Mouse (Mus musculus) heart, embryonic 14.5 days (tissue): ENCODE data around the gene Ggt5. TPM values are rescaled to one million over a fixed set of nuclear protein-coding genes. Genes with fewer than 3 reads are reported as not detected.

Experiments used
- ATAC-seq: fragments of 200-750 bp; cut with Nextera tagmentation; 2 replicates; pipeline ENCODE4 v1.8.0; 2017; ENCODE audit warnings: low read depth, moderate TSS enrichment; ENCODE audit not compliant: insufficient number of reproducible peaks, insufficient read depth, low FRiP score
- H3K27ac ChIP-seq, 2 experiments: fragments of 200-500 bp in 1 of 2; fragments of 300-500 bp in 1 of 2; sonication (generic) in 1 of 2; replicated peaks in 1 of 2; 2 replicates each; pipeline ENCODE4 v1.5.1; 2012 to 2014; ENCODE audit warnings: low read depth in 2 of 2, low read length in 2 of 2, control low read depth in 1 of 2, mild to moderate bottlenecking in 1 of 2, mixed read lengths in 1 of 2; ENCODE audit not compliant: control insufficient read depth in 1 of 2, insufficient read depth in 1 of 2
- H3K27me3 ChIP-seq: fragments of 300-500 bp; sonication (generic); 2 replicates; pipeline ENCODE4 v1.6.1; 2014; ENCODE audit warnings: mild to moderate bottlenecking, low read length, control low read depth; ENCODE audit not compliant: control insufficient read depth, insufficient read depth
- H3K36me3 ChIP-seq: fragments of 300-500 bp; sonication (generic); 2 replicates; pipeline ENCODE4 v1.6.1; 2014; ENCODE audit warnings: mild to moderate bottlenecking, control low read depth, low read length, mixed read lengths; ENCODE audit not compliant: control insufficient read depth, insufficient read depth
- H3K4me1 ChIP-seq, 2 experiments: fragments of 200-500 bp in 1 of 2; fragments of 300-500 bp in 1 of 2; sonication (generic) in 1 of 2; 2 replicates each; pipeline ENCODE4 v1.6.1; 2012 to 2014; ENCODE audit warnings: low read length in 2 of 2, control low read depth in 1 of 2, mixed read lengths in 1 of 2; ENCODE audit not compliant: control insufficient read depth in 2 of 2, insufficient read depth in 2 of 2
- H3K4me2 ChIP-seq: fragments of 300-500 bp; sonication (generic); 2 replicates; pipeline ENCODE4 v1.6.1; 2014; ENCODE audit warnings: mild to moderate bottlenecking, low read length
- H3K4me3 ChIP-seq, 2 experiments: fragments of 200-500 bp in 1 of 2; fragments of 300-500 bp in 1 of 2; sonication (generic) in 1 of 2; 2 replicates each; pipeline ENCODE4 v1.5.1; 2012 to 2014; ENCODE audit warnings: low read length in 2 of 2, mild to moderate bottlenecking in 2 of 2, control low read depth in 1 of 2, low read depth in 1 of 2, moderate library complexity in 1 of 2; ENCODE audit not compliant: control insufficient read depth in 1 of 2, insufficient read depth in 1 of 2
- H3K9ac ChIP-seq: fragments of 300-500 bp; sonication (generic); 2 replicates; pipeline ENCODE4 v1.6.1; 2014; ENCODE audit warnings: mild to moderate bottlenecking, low read length
- H3K9me3 ChIP-seq: fragments of 300-500 bp; sonication (generic); 2 replicates; pipeline ENCODE4 v1.6.1; 2016; ENCODE audit warnings: low read length, control low read depth; ENCODE audit not compliant: control insufficient read depth
- WGBS: fragments of 180-500 bp; shearing (Covaris S2); extraction: QIAGEN DNeasy Blood & Tissue Kit; methylation state at CpG from one replicate; pipeline ENCODE4 v1.1.7; 2014; 5-methylcytosine and 5-hydroxymethylcytosine counted together
- polyA plus RNA-seq: library from polyadenylated mRNA; unstranded; fragments of >200 nt; fragmentation: Nextera tagmentation; extraction: Ambion mirVana; gene quantifications from 2 replicates; pipeline ENCODE4 v1.2.1, GENCODE M21; 2014

The Ggt5 gene
- 7.6 and 8.1 TPM in 2 replicates for polyA plus RNA-seq

DNA sequence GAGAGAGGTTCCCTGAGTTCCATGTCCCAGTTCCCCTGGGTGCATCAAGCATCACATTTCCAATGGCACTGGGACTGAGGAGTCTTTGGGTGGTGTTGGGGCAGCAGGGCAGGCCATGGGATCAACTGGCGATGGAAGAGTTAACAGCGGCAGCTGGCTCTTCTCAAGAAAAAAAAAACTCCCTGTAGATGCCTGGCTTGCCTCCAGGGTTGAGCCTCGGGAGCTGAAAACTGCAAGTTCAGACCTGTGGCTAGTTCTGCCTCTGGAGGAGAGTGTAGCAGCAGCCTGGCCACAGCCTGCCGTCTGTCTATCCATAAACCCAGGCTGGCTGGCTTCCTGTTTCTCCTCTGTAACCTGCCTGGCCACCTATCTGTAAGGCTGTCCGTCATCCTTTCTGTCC lies at the start of gene Ggt5:
Ggt5 (plus strand) TSS at position 212 of the 400 bp plus-strand sequence.
- peak within 1 kb of the TSS; percentile 32 to 36 for H3K4me3 ChIP-seq
- peaks cover 14% of the 10 kb centered on the region; the same call in 1 of the 2 replicates for H3K27me3 ChIP-seq
- H3K27ac ChIP-seq = peak within 1 kb of the TSS; percentile 80
- H3K4me1 ChIP-seq = peaks cover 29 to 32% of the 10 kb centered on the region in 2 experiments
- no peaks in the 10 kb centered on the region for H3K36me3 ChIP-seq
- 12% methylated on average over 5 of the region's 5 CpGs for WGBS
- peak within 1 kb of the TSS; percentile 60 for H3K4me2 ChIP-seq
- no peaks in the 10 kb centered on the region for H3K9me3 ChIP-seq
- peak within 1 kb of the TSS; percentile 56 for H3K9ac ChIP-seq
- ATAC-seq = no peak

DNA sequence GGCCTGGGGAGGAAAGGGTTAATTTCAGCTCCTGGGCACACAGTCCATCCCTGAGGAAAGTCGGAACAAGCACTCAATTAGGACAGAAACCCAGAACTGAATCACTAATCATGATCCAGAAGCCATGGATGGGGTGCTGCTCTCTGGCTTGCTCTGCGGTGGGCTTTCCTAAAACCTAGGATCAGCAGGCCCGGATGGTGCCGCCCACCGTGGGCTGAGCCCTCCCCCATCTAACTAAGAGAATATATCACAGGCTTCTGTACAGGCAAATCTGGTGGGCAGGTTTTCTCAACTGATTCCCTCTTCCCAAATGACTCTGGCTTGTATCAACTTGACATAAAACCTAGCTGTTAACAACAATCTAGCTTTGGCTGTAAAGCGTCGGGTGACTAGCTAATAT lies 41.2 kb upstream of the Ggt5 start:
- 0 out of 2 replicates have a peak overlapping the region, but pooled peaks have one; percentile 13 for H3K4me2 ChIP-seq
- H3K9me3 ChIP-seq = peaks cover 11% of the 10 kb centered on the region; the same call in 1 of the 2 replicates
- H3K4me3 ChIP-seq = no peak overlapping the region
- WGBS = 54% methylated on average over 7 of the region's 7 CpGs
- H3K27me3 ChIP-seq = no peaks in the 10 kb centered on the region
- H3K9ac ChIP-seq = no peak overlapping the region
- H3K27ac ChIP-seq = no peak overlapping the region
- no peaks in the 10 kb centered on the region for H3K36me3 ChIP-seq
- ATAC-seq = no peak
- H3K4me1 ChIP-seq = peaks cover 2 to 5% of the 10 kb centered on the region in 2 experiments; a peak in 1 of 4 replicates

- no peak for ATAC-seq
- Histone ChIP-seq H3K4me2 (0 out of 2 replicates have a peak overlapping the region, but pooled peaks have one; percentile 13), H3K9me3 (peaks cover 11% of the 10 kb centered on the region; the same call in 1 of the 2 replicates), H3K27me3 (no peaks in the 10 kb centered on the region), H3K9ac (no peak overlapping the region), H3K4me3 (no peak overlapping the region), H3K27ac (no peak overlapping the region), H3K4me1 (peaks cover 2 to 5% of the 10 kb centered on the region in 2 experiments; a peak in 1 of 4 replicates), H3K36me3 (no peaks in the 10 kb centered on the region)
- WGBS = 52% methylated on average over 14 of the region's 14 CpGs
These were observed 40.7 kb upstream of the Ggt5 start for GRCm38 (mm10) chr10:75548486-75548885.

- Histone ChIP-seq H3K4me1 (peaks cover 2 to 5% of the 10 kb centered on the region in 2 experiments; a peak in 1 of 4 replicates), H3K27ac (no peak overlapping the region), H3K27me3 (no peaks in the 10 kb centered on the region), H3K9ac (no peak overlapping the region), H3K9me3 (peaks cover 6% of the 10 kb centered on the region; the same call in 1 of the 2 replicates), H3K36me3 (no peaks in the 10 kb centered on the region), H3K4me3 (no peak overlapping the region), H3K4me2 (no peak overlapping the region)
- 79% methylated on average over 7 of the region's 7 CpGs for whole genome bisulfite sequencing
- no peak for ATAC-seq
These were observed 39.3 kb upstream of the Ggt5 start for GRCm38 (mm10) chr10:75549886-75550285.

DNA sequence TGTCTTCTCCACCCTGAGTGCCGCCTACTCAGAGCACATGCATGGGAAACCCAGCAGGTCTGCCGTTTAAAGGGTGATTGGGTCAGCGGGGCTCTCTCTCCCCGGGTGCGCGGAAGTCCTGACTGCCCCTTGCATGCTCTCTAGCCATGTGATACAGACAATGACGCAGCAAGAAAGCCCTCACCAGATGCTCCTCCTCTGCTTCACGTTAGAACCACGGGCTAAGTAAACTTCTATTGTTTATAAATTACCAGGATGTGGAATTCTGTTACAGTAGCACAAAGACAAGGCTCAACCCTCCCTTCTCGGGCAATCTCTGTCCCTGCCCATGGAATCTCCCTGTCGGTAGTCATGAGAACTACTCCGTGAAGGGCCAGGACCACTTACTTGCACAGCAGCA lies 38.0 kb upstream of the Ggt5 start:
- no peak for ATAC-seq
- H3K27ac ChIP-seq = no peak overlapping the region

GRCm38 (mm10) chr10:75552106-75552505 lies 37.0 kb upstream of the Ggt5 start:
- H3K9ac ChIP-seq = no peak overlapping the region
- H3K4me1 ChIP-seq = peaks cover 14 to 23% of the 10 kb centered on the region in 2 experiments
- no peak overlapping the region for H3K4me3 ChIP-seq
- H3K27ac ChIP-seq = no peak overlapping the region
- no peak for ATAC-seq
- H3K36me3 ChIP-seq = no peaks in the 10 kb centered on the region
- H3K4me2 ChIP-seq = no peak overlapping the region
- H3K27me3 ChIP-seq = no peaks in the 10 kb centered on the region
- WGBS = 34% methylated on average over 2 of the region's 2 CpGs
- no peaks in the 10 kb centered on the region for H3K9me3 ChIP-seq

More for the DNA sequence above, 38.0 kb upstream of the Ggt5 start:
- Histone ChIP-seq H3K9ac (no peak overlapping the region), H3K27me3 (no peaks in the 10 kb centered on the region), H3K4me1 (peaks cover 7 to 14% of the 10 kb centered on the region in 2 experiments; a peak in 3 of 4 replicates), H3K4me2 (no peak overlapping the region), H3K9me3 (no peaks in the 10 kb centered on the region), H3K4me3 (no peak overlapping the region), H3K36me3 (no peaks in the 10 kb centered on the region)
- 44% methylated on average over 12 of the region's 12 CpGs for WGBS

GRCm38 (mm10) chr10:75552701-75553450 lies 36.3 kb upstream of the Ggt5 start:
- WGBS = 77% methylated on average over 13 of the region's 13 CpGs
- ATAC-seq = no peak
- no peaks in the 10 kb centered on the region for H3K36me3 ChIP-seq
- H3K9me3 ChIP-seq = no peaks in the 10 kb centered on the region
- no peak overlapping the region for H3K27ac ChIP-seq
- no peak overlapping the region for H3K4me2 ChIP-seq
- no peak overlapping the region for H3K9ac ChIP-seq
- H3K4me1 ChIP-seq = peaks cover 13 to 24% of the 10 kb centered on the region in 2 experiments
- no peaks in the 10 kb centered on the region for H3K27me3 ChIP-seq
- H3K4me3 ChIP-seq = no peak overlapping the region
